Mouse (Mus musculus) spleen, adult 2 months (tissue): ENCODE measurements around the gene Efemp1.

ENCODE experiments used
- CTCF ChIP-seq: fragments of 200-500 bp; IDR thresholded peaks from 2 replicates; pipeline ENCODE4 v1.5.1; 2011; ENCODE audit warnings: mild to moderate bottlenecking, inconsistent platforms; ENCODE audit not compliant: insufficient read depth, insufficient read length, insufficient replicate concordance; ENCODE audit errors: extremely low read depth
- POLR2A ChIP-seq: fragments of 200-500 bp; IDR thresholded peaks from 2 replicates; pipeline ENCODE4 v1.6.1; 2011; ENCODE audit warnings: low read depth, low read length, inconsistent platforms

DNA sequence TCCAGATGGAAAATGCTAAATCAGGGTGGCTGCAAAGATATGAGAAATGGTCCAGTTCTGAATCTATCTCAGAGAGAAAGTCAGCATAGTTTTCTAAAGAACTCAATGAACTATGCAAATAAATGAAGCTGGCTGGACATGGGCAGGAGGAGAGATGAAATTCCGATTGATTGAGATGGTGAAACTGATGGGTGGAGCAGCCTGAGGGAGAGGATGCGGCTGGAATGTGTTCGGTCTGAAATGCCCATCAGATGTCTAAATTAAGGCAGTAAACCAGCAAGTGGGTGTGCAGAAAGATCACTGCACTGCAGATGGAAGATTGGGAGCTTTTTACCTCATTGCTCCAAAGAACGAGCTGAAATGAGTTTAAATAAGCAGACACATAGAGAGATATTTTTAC, 1.4 kb upstream of the Efemp1 start:
- TF ChIP-seq CTCF (no peak), POLR2A (no peak)
